Mouse (Mus musculus) forebrain, embryonic 10.5 days (tissue): ENCODE measurements around the gene Arhgap17. TPM values are rescaled to one million over a fixed set of nuclear protein-coding genes. Genes with fewer than 3 reads are reported as not detected.

ENCODE experiments used
- DNase-seq: peaks from one replicate; pipeline ENCODE4 v3.0.0-alpha.2; 2017; ENCODE audit warnings: low spot score; ENCODE audit errors: extremely low spot score
- H3K27ac ChIP-seq: fragments of 300-500 bp; sonication (generic); 2 replicates; pipeline ENCODE4 v1.5.1; 2016; ENCODE audit warnings: mild to moderate bottlenecking
- H3K27me3 ChIP-seq: fragments of 300-500 bp; sonication (generic); 2 replicates; pipeline ENCODE4 v1.6.1; 2016; ENCODE audit warnings: mild to moderate bottlenecking; ENCODE audit not compliant: poor library complexity, severe bottlenecking
- H3K36me3 ChIP-seq: fragments of 300-500 bp; sonication (generic); replicated peaks from 2 replicates; pipeline ENCODE4 v1.6.1; 2016; ENCODE audit warnings: mild to moderate bottlenecking, moderate library complexity
- H3K4me1 ChIP-seq: fragments of 300-500 bp; sonication (generic); 2 replicates; pipeline ENCODE4 v1.6.1; 2016
- H3K4me3 ChIP-seq: fragments of 300-500 bp; sonication (generic); 2 replicates; pipeline ENCODE4 v1.5.1; 2016; ENCODE audit warnings: mild to moderate bottlenecking, moderate library complexity
- H3K9me3 ChIP-seq: fragments of 300-500 bp; sonication (generic); 2 replicates; pipeline ENCODE4 v1.6.1; 2016; ENCODE audit warnings: mild to moderate bottlenecking, moderate library complexity
- WGBS: fragments of 180-500 bp; shearing (Covaris S2); methylation state at CpG from one replicate; pipeline ENCODE4 v1.1.7; 2016; 5-methylcytosine and 5-hydroxymethylcytosine counted together
- polyA plus RNA-seq: library from polyadenylated mRNA; unstranded; fragments of >200 nt; fragmentation: Nextera tagmentation; extraction: Ambion mirVana; gene quantifications from 2 replicates; pipeline ENCODE4 v1.2.1, GENCODE M21; 2016

Arhgap17 gene
- polyA plus RNA-seq, 1 experiment from 2014 or later: 27.7 TPM

- Histone ChIP-seq H3K27me3 (no peaks in the 10 kb centered on the region), H3K9me3 (no peaks in the 10 kb centered on the region), H3K36me3 (peaks cover 12% of the 10 kb centered on the region), H3K4me3 (no peak overlapping the region), H3K27ac (no peak overlapping the region), H3K4me1 (peaks cover 20% of the 10 kb centered on the region)
- DNase-seq: no peak
- WGBS: 82% methylated on average over 11 of the region's 11 CpGs
These were observed 19.9 kb downstream of the Arhgap17 start for GRCm38 (mm10) chr7:123349813-123350212.

- Histone ChIP-seq H3K4me1 (peaks cover 34% of the 10 kb centered on the region), H3K27ac (no peak overlapping the region), H3K27me3 (no peaks in the 10 kb centered on the region), H3K9me3 (no peaks in the 10 kb centered on the region), H3K36me3 (peaks cover 8% of the 10 kb centered on the region; the same call in 1 of the 2 replicates), H3K4me3 (no peak overlapping the region)
- 95% methylated on average over 7 of the region's 7 CpGs for WGBS
- DNase-seq: no peak
These were observed 23.0 kb downstream of the Arhgap17 start for GRCm38 (mm10) chr7:123346631-123347290.

- Histone ChIP-seq H3K36me3 (peaks cover under 1% of the 10 kb centered on the region; the same call in 1 of the 2 replicates), H3K4me1 (peaks cover 45% of the 10 kb centered on the region), H3K27ac (no peak overlapping the region), H3K27me3 (no peaks in the 10 kb centered on the region), H3K9me3 (no peaks in the 10 kb centered on the region), H3K4me3 (no peak overlapping the region)
- WGBS: 85% methylated on average over 3 of the region's 3 CpGs
- no peak for DNase-seq
These were observed 24.6 kb downstream of the Arhgap17 start for GRCm38 (mm10) chr7:123345041-123345544.

- H3K27ac ChIP-seq: no peak overlapping the region
- no peaks in the 10 kb centered on the region for H3K9me3 ChIP-seq
- DNase-seq: no peak
- H3K36me3 ChIP-seq: peaks cover 5% of the 10 kb centered on the region
- 90% methylated on average over 5 of the region's 5 CpGs for WGBS
- no peaks in the 10 kb centered on the region for H3K27me3 ChIP-seq
- peaks cover 37% of the 10 kb centered on the region for H3K4me1 ChIP-seq
- no peak overlapping the region for H3K4me3 ChIP-seq
These were observed 25.5 kb downstream of the Arhgap17 start for GRCm38 (mm10) chr7:123344079-123344780.

- Histone ChIP-seq H3K4me1 (peaks cover 49% of the 10 kb centered on the region), H3K4me3 (no peak overlapping the region), H3K9me3 (no peaks in the 10 kb centered on the region), H3K27ac (peak overlapping the region; percentile 68), H3K27me3 (no peaks in the 10 kb centered on the region), H3K36me3 (peaks cover 5% of the 10 kb centered on the region)
- WGBS: 65% methylated on average over 5 of the region's 5 CpGs
- no peak for DNase-seq
These were observed 27.8 kb downstream of the Arhgap17 start for GRCm38 (mm10) chr7:123341896-123342295.

GRCm38 (mm10) chr7:123338351-123338750 is 31.4 kb downstream of the Arhgap17 start:
- no peak overlapping the region for H3K4me3 ChIP-seq
- no peak overlapping the region for H3K27ac ChIP-seq
- H3K27me3 ChIP-seq: no peaks in the 10 kb centered on the region
- peaks cover 52% of the 10 kb centered on the region for H3K4me1 ChIP-seq
- WGBS: 58% methylated on average over 8 of the region's 8 CpGs
- DNase-seq: no peak
- peaks cover 5% of the 10 kb centered on the region for H3K36me3 ChIP-seq
- no peaks in the 10 kb centered on the region for H3K9me3 ChIP-seq

- 71% methylated on average over 1 of the region's 1 CpGs for WGBS
- peaks cover 5% of the 10 kb centered on the region for H3K36me3 ChIP-seq
- DNase-seq: no peak
- H3K4me3 ChIP-seq: no peak overlapping the region
- peaks cover 31% of the 10 kb centered on the region for H3K4me1 ChIP-seq
- no peaks in the 10 kb centered on the region for H3K27me3 ChIP-seq
- no peaks in the 10 kb centered on the region for H3K9me3 ChIP-seq
- no peak overlapping the region for H3K27ac ChIP-seq
These were observed 33.4 kb downstream of the Arhgap17 start for GRCm38 (mm10) chr7:123336322-123336721.

- no peaks in the 10 kb centered on the region for H3K9me3 ChIP-seq
- peaks cover 25% of the 10 kb centered on the region for H3K4me1 ChIP-seq
- H3K4me3 ChIP-seq: no peak overlapping the region
- no peaks in the 10 kb centered on the region for H3K27me3 ChIP-seq
- peaks cover 25% of the 10 kb centered on the region for H3K36me3 ChIP-seq
- H3K27ac ChIP-seq: no peak overlapping the region
- WGBS: 88% methylated on average over 9 of the region's 9 CpGs
- DNase-seq: no peak
These were observed 39.2 kb downstream of the Arhgap17 start for GRCm38 (mm10) chr7:123330506-123330905.

- no peak for DNase-seq
- H3K27me3 ChIP-seq: no peaks in the 10 kb centered on the region
- H3K4me3 ChIP-seq: no peak overlapping the region
- peaks cover 25% of the 10 kb centered on the region for H3K4me1 ChIP-seq
- peak overlapping the region; percentile 30; the same call in 1 of the 2 replicates for H3K27ac ChIP-seq
- H3K36me3 ChIP-seq: peaks cover 49% of the 10 kb centered on the region
- WGBS: 86% methylated on average over 4 of the region's 4 CpGs
- H3K9me3 ChIP-seq: no peaks in the 10 kb centered on the region
These were observed 41.8 kb downstream of the Arhgap17 start for GRCm38 (mm10) chr7:123327909-123328308.

- no peaks in the 10 kb centered on the region for H3K9me3 ChIP-seq
- H3K4me3 ChIP-seq: no peak overlapping the region
- no peak overlapping the region for H3K27ac ChIP-seq
- no peak for DNase-seq
- peaks cover 25% of the 10 kb centered on the region for H3K4me1 ChIP-seq
- 88% methylated on average over 4 of the region's 4 CpGs for WGBS
- H3K27me3 ChIP-seq: no peaks in the 10 kb centered on the region
- peaks cover 58% of the 10 kb centered on the region for H3K36me3 ChIP-seq
These were observed 42.8 kb downstream of the Arhgap17 start for GRCm38 (mm10) chr7:123326901-123327300.

GRCm38 (mm10) chr7:123326062-123326461 is 43.7 kb downstream of the Arhgap17 start:
- WGBS: 88% methylated on average over 5 of the region's 5 CpGs
- peaks cover 66% of the 10 kb centered on the region for H3K36me3 ChIP-seq
- no peaks in the 10 kb centered on the region for H3K9me3 ChIP-seq
- H3K27ac ChIP-seq: no peak overlapping the region
- H3K4me1 ChIP-seq: peaks cover 25% of the 10 kb centered on the region
- no peak for DNase-seq
- H3K27me3 ChIP-seq: no peaks in the 10 kb centered on the region
- H3K4me3 ChIP-seq: no peak overlapping the region

- Histone ChIP-seq H3K4me3 (no peak overlapping the region), H3K9me3 (no peaks in the 10 kb centered on the region), H3K4me1 (peaks cover 22% of the 10 kb centered on the region), H3K27ac (no peak overlapping the region), H3K27me3 (no peaks in the 10 kb centered on the region), H3K36me3 (peaks cover 83% of the 10 kb centered on the region)
- no peak for DNase-seq
- WGBS: 90% methylated on average over 1 of the region's 1 CpGs
These were observed 45.6 kb downstream of the Arhgap17 start for GRCm38 (mm10) chr7:123324105-123324504.

GRCm38 (mm10) chr7:123323388-123323787 is 46.3 kb downstream of the Arhgap17 start:
- H3K27me3 ChIP-seq: no peaks in the 10 kb centered on the region
- no peak overlapping the region for H3K27ac ChIP-seq

More at GRCm38 (mm10) chr7:123323388-123323787, 46.3 kb downstream of the Arhgap17 start:
- peaks cover 15% of the 10 kb centered on the region for H3K4me1 ChIP-seq
- peaks cover 89% of the 10 kb centered on the region for H3K36me3 ChIP-seq
- H3K4me3 ChIP-seq: no peak overlapping the region
- DNase-seq: no peak
- 89% methylated on average over 2 of the region's 2 CpGs for WGBS
- H3K9me3 ChIP-seq: no peaks in the 10 kb centered on the region
